Mouse (Mus musculus): ENCODE data around the gene Gm3106.
"Not testable (repeated sequence)": the region's sequence is repeated elsewhere in the genome, so short reads cannot be mapped to it uniquely, and the experiment has no call there.

The Gm3106 gene

DNA sequence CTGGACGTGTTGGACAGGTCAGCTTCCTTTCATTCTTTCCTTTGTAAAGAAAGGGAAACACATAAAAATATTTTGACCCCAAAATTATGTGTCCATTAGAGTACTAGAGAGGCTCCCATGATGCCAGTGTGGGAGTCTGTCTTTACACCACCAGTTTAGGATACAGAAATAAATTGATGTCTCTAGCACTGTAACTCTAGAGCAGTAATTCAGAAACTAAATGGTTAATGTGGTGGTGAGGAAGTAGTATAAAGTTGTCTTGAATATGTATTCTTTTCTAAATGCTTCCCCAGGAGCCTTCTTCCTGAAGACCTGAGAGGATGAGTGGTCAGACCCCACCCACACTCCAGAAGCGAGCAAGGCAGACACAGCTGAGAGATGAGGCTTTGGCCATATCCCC, at the start of gene Gm3106:
Gm3106 (plus strand) TSS at position 301 of the 400 bp plus-strand sequence.
- DNase-seq (ENCODE audit: low read depth, low spot score), result not testable (repeated sequence)

Data from brain, embryonic 18.5 days (tissue).